Mouse (Mus musculus): ENCODE data around the gene Mfsd6l. TPM values are rescaled to one million over a fixed set of nuclear protein-coding genes. Genes with fewer than 3 reads are reported as not detected.

Mfsd6l gene
- total RNA-seq, 2 experiments from 2014 or later = 0.24 to 0.43 TPM

DNA sequence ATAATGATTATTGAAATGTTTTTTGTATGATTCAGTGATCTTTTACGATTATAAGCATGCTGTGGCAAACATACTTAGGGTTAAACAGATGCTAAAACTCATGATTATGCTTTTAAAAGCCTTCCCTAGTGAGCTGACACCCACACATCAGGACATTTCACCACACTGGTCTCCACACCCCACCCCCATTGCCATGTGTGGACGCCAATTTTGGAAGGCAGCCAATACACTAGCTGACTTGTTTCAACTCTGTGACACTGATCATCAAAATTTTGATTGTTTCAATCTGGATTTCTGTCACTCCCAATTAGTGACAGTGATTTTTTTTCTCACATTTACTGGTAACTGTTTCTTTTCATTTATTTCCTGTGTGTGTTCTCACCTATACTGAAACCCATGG lies 8.5 kb upstream of the Mfsd6l start:
- no peak for DNase-seq
- intact Hi-C loops (cut with DNase I) = loop anchor here (5.0 kb wide), 1 partner anchor 330 kb away; no protein-coding TSS in a partner anchor

GRCm38 (mm10) chr11:68549597-68549996 lies 6.4 kb upstream of the Mfsd6l start:
- no peak for DNase-seq
- intact Hi-C loops (cut with DNase I) = loop anchor here (5.0 kb wide), 1 partner anchor 328 kb away; no protein-coding TSS in a partner anchor

DNA sequence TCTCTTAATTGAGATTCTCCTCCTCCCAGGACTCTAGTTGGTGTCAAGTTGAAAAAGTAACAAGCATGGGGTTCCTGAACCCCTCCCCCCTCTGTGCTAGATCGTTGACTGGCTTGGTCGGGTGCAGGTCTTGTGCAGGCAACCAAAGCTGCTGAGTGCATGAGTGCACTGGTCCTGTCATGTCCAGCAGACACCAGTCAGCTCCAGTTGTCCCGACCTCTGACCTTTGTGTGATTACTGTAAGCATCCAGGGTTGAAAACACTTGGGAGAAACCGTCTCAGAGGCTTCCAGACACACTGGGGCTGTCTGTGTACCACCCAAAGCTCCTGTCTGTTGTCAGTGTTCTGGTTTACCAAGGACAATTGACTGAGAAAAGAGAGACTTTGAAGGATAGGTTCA lies 5.6 kb upstream of the Mfsd6l start:
- DNase-seq = no peak
- intact Hi-C loops (cut with DNase I) = no loop called here

GRCm38 (mm10) chr11:68553981-68554471 lies 2.0 kb upstream of the Mfsd6l start:
- intact Hi-C loops (cut with DNase I) = no loop called here
- DNase-seq = peak; percentile 73 to 80

DNA sequence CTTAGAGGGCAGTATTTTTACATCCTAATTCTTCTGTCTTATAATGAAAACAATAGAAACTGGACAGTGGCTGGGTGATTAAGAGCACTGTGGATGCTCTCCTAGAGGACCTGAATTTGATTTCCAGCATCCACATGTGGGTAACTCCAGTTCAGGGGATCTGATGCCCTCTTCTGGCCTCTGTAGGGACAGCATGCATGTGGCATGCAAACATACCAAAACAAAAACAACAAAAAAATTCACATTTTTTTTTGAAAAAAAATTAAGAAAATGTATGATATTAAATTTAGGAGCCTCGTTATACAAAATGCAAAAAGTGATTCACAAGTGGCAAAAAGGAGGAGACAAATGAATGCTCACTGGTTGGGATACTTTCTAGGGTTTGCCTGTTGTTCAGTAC lies 3.6 kb downstream of the Mfsd6l start:
- intact Hi-C loops (cut with DNase I) = no loop called here
- DNase-seq = no peak

DNA sequence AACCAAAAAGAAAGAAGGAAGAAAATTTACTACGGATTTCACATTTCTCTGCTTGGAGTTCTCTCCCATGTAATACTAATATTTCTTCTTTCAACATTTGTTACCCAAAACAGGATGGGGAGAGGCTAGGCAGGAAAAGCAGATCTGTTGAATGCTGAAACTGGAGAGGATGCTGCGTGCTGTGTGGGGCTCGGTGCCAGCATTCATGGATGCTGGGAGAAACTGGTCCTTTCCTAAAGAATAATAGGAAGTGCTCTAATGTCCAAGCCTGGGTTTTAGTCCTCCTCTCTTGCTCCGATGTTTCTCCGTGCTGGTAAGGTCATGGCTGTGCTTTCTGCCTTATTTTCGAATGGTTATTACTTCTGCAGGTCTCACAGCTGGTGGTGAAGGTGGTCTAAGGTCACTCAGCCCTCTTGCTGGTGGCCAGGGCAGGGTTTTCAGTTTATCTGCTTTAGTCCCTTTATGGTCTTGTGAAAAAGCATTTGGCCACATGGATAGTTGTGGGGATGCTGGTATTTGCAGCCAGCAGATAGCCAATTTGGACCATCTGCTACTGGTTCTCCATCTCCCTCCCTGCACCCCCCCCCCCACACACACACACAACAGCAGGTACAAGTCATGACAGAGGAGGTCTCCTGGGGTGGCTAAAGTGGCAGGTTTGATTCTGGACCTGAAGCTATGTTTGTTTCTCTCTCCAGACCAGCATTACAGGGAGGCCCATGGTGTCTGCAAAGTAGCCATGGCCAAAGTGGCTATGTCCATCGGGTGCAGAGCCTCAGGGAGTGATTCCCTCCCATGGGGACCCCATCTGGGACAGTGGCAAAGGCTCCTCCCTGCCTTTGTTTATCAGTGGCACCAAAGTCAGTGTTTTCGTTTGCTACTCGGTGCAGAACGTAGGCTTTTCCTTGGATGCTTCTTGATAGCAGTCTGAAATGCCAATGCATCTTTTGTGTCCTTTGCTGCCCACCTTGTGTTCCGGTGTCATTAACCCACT lies 6.3 kb downstream of the Mfsd6l start:
- DNase-seq = peak; percentile 38 to 41
- intact Hi-C loops (cut with DNase I) = no loop called here

DNA sequence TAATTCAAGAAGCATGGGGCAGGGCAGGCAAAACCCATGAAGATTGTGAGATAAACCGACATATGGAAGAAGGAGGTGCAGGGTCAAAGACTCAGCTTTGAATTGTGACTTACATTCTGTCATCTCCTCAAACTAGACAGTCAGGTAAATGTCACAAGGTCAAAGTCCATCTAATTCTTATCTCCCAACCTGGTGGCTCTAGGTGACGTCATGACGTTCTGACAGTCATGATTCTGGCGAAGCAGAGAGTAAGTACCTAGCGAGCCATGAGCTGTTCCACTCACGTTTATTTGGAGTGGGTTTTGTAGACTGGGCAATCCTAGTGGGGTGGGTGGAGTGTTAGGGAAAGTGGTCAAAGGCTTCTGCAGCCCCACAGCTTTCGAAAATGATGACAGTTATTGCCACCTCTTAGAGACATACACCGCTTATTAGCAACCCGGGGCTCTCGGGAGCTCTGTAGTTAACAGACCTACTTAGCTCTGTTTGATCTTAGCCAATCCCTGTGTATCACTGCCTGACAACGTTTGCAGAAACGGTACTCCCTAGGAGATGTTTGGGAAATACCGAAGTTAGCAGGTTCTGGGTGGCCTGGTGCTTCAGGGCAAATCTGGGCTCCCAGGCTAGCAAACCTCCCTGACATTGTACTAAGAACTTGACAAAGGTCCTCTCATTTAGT lies 8.5 kb downstream of the Mfsd6l start:
- intact Hi-C loops (cut with DNase I) = loop anchor here (5.0 kb wide), 3 partner anchors 158 to 308 kb away; partner anchors contain the start of gene Ndel1
- no peak for DNase-seq

GRCm38 (mm10) chr11:68565032-68565429 lies 9.0 kb downstream of the Mfsd6l start:
- DNase-seq = no peak

GRCm38 (mm10) chr11:68566447-68567059 lies 10.6 kb downstream of the Mfsd6l start:
- intact Hi-C loops (cut with DNase I) = loop anchor here (5.0 kb wide), 3 partner anchors 156 to 306 kb away; partner anchors contain the start of gene Ndel1

More at GRCm38 (mm10) chr11:68565032-68565429, 9.0 kb downstream of the Mfsd6l start:
- intact Hi-C loops (cut with DNase I) = loop anchor here (5.0 kb wide), 3 partner anchors 157 to 307 kb away; partner anchors contain the start of gene Ndel1

GRCm38 (mm10) chr11:68570861-68571260 lies 14.9 kb downstream of the Mfsd6l start:
- intact Hi-C loops (cut with DNase I) = no loop called here
- no peak for DNase-seq

More at GRCm38 (mm10) chr11:68566447-68567059, 10.6 kb downstream of the Mfsd6l start:
- peak; percentile 67 to 87 for DNase-seq

GRCm38 (mm10) chr11:68577076-68577475 lies 21.1 kb downstream of the Mfsd6l start:
- no peak for DNase-seq
- intact Hi-C loops (cut with DNase I) = no loop called here

DNA sequence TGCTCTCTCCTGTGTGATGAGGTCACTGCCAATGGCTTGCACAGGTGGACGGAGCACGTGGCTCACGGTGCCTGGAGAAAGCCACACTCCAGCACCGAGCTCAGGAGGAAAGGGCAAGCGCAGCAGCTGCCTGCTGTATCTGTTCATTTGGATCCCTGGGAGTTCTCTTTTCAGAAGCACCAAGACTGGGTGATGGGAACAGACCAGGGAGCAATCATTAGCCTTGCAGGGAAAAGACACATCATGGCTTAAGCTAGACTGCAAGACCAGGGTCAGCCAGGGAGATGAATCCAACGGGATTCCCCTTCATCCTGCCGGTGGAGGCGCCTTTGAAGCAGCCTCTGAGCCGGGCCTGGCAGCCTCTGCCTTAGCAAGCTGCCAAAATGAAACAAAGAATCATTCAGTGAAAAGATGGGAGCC lies 23.5 kb downstream of the Mfsd6l start:
- intact Hi-C loops (cut with DNase I) = no loop called here
- DNase-seq = peak; percentile 32 to 60

GRCm38 (mm10) chr11:68580566-68580965 lies 24.6 kb downstream of the Mfsd6l start:
- intact Hi-C loops (cut with DNase I) = no loop called here
- no peak for DNase-seq

GRCm38 (mm10) chr11:68583225-68583624 lies 27.2 kb downstream of the Mfsd6l start:
- intact Hi-C loops (cut with DNase I) = no loop called here
- DNase-seq = no peak

DNA sequence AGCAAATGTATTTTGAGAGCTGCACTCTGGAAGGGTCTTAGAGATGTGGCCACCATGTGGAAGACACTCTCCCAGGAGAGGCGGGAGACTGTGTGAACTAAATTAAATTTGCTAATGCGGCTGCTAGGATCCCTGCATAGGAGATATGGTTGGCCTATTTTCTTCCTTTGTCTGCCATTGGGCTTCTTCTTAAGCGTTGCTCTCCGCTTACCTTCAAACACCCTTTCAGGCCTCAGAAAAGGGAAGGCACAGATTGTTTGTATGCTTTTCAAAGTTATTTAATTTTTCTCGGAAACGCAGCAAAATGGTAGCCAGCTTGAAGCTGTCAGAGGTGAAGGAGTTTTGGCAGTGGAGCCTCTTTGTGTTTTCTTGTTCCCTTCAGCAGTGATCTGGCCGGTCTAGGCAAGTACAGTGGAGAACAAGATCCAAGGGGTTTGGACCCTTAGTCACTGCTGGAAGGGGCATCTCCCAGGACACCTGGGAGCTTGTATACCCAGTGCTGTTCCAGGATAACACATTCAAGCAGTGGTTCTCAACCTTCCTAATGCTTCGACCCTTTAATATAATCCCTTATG lies 28.0 kb downstream of the Mfsd6l start:
- intact Hi-C loops (cut with DNase I) = no loop called here
- peak; percentile 31 to 47 for DNase-seq

- intact Hi-C loops (cut with DNase I) = loop anchor here (5.0 kb wide), 3 partner anchors 106 to 221 kb away; partner anchors contain the start of gene Myh10
- DNase-seq = peak; percentile 26 to 40
These were observed 29.9 kb downstream of the Mfsd6l start for GRCm38 (mm10) chr11:68585890-68586289.

- intact Hi-C loops (cut with DNase I) = loop anchor here (5.0 kb wide), 3 partner anchors 106 to 221 kb away; partner anchors contain the start of gene Myh10
- DNase-seq = no peak
These were observed 30.7 kb downstream of the Mfsd6l start, which contains the start of gene Ccdc42 for GRCm38 (mm10) chr11:68586721-68587120. Ccdc42 (plus strand) TSS chr11:68587021.

GRCm38 (mm10) chr11:68589055-68589809 lies 33.2 kb downstream of the Mfsd6l start:
- peak; percentile 85 to 92 for DNase-seq
- intact Hi-C loops (cut with DNase I) = loop anchor here (5.0 kb wide), 3 partner anchors 103 to 218 kb away; partner anchors contain the start of gene Myh10

GRCm38 (mm10) chr11:68591708-68592107 lies 35.7 kb downstream of the Mfsd6l start:
- no peak for DNase-seq
- intact Hi-C loops (cut with DNase I) = no loop called here

All from heart, postnatal 14 days (tissue).